Mouse (Mus musculus) midbrain, embryonic 15.5 days (tissue): ENCODE data around the gene Fmo2. TPM values are rescaled to one million over a fixed set of nuclear protein-coding genes. Genes with fewer than 3 reads are reported as not detected.
A peak's percentile ranks its signal among the peaks of the same experiment; 100 is the strongest.

Experiments
- ATAC-seq: fragments of 200-750 bp; cut with Nextera tagmentation; replicated peaks from 2 replicates; pipeline ENCODE4 v1.8.0; 2017; ENCODE audit warnings: moderate TSS enrichment
- H3K27ac ChIP-seq: fragments of 300-500 bp; sonication (generic); 2 replicates; pipeline ENCODE4 v1.5.1; 2015; ENCODE audit warnings: mild to moderate bottlenecking, inconsistent platforms
- H3K27me3 ChIP-seq: fragments of 300-500 bp; sonication (generic); replicated peaks from 2 replicates; pipeline ENCODE4 v1.6.1; 2015; ENCODE audit warnings: inconsistent platforms
- H3K36me3 ChIP-seq: fragments of 300-500 bp; sonication (generic); replicated peaks from 2 replicates; pipeline ENCODE4 v1.6.1; 2015; ENCODE audit warnings: inconsistent platforms
- H3K4me1 ChIP-seq: fragments of 300-500 bp; sonication (generic); 2 replicates; pipeline ENCODE4 v1.6.1; 2015; ENCODE audit warnings: inconsistent platforms
- H3K4me2 ChIP-seq: fragments of 300-500 bp; sonication (generic); 2 replicates; pipeline ENCODE4 v1.6.1; 2015; ENCODE audit warnings: inconsistent platforms, mild to moderate bottlenecking, moderate library complexity
- H3K4me3 ChIP-seq: fragments of 300-500 bp; sonication (generic); 2 replicates; pipeline ENCODE4 v1.5.1; 2015; ENCODE audit warnings: mild to moderate bottlenecking, inconsistent platforms
- H3K9ac ChIP-seq: fragments of 300-500 bp; sonication (generic); 2 replicates; pipeline ENCODE4 v1.6.1; 2015; ENCODE audit warnings: mild to moderate bottlenecking, inconsistent platforms
- H3K9me3 ChIP-seq: fragments of 300-500 bp; sonication (generic); 2 replicates; pipeline ENCODE4 v1.6.1; 2016; ENCODE audit warnings: inconsistent platforms
- WGBS: fragments of 180-500 bp; shearing (Covaris S2); methylation state at CpG from one replicate; pipeline ENCODE4 v1.1.7; 2015; ENCODE audit warnings: mixed read lengths; 5-methylcytosine and 5-hydroxymethylcytosine counted together
- polyA plus RNA-seq: library from polyadenylated mRNA; unstranded; fragments of >200 nt; fragmentation: Nextera tagmentation; extraction: Ambion mirVana; gene quantifications from 2 replicates; pipeline ENCODE4 v1.2.1, GENCODE M21; 2015

Gene Fmo2
- polyA plus RNA-seq, 1 experiment from 2014 or later, result not detected

- H3K4me1 ChIP-seq, result no peaks in the 10 kb centered on the region
- no peak overlapping the region for H3K9ac ChIP-seq
- no peak overlapping the region for H3K4me2 ChIP-seq
- ATAC-seq, result no peak
- H3K27me3 ChIP-seq, result no peaks in the 10 kb centered on the region
- no peaks in the 10 kb centered on the region for H3K36me3 ChIP-seq
- H3K4me3 ChIP-seq, result no peak overlapping the region
- 69% methylated on average over 2 of the region's 2 CpGs for WGBS
- no peaks in the 10 kb centered on the region for H3K9me3 ChIP-seq
- no peak overlapping the region for H3K27ac ChIP-seq
These were observed 32.1 kb upstream of the Fmo2 start for GRCm38 (mm10) chr1:162930631-162931030.

GRCm38 (mm10) chr1:162929146-162929545, 30.6 kb upstream of the Fmo2 start:
- Histone ChIP-seq H3K9me3 (no peaks in the 10 kb centered on the region), H3K36me3 (no peaks in the 10 kb centered on the region), H3K27ac (no peak overlapping the region), H3K27me3 (no peaks in the 10 kb centered on the region), H3K4me3 (no peak overlapping the region), H3K9ac (no peak overlapping the region), H3K4me2 (no peak overlapping the region), H3K4me1 (no peaks in the 10 kb centered on the region)
- WGBS, result 83% methylated on average over 3 of the region's 3 CpGs
- ATAC-seq, result no peak

- Histone ChIP-seq H3K9ac (no peak overlapping the region), H3K27ac (no peak overlapping the region), H3K4me2 (no peak overlapping the region), H3K4me3 (no peak overlapping the region), H3K4me1 (no peaks in the 10 kb centered on the region), H3K27me3 (no peaks in the 10 kb centered on the region), H3K36me3 (no peaks in the 10 kb centered on the region), H3K9me3 (no peaks in the 10 kb centered on the region)
- ATAC-seq, result no peak
- 71% methylated on average over 1 of the region's 1 CpGs for WGBS
These were observed 26.6 kb upstream of the Fmo2 start for GRCm38 (mm10) chr1:162925121-162925520.

- no peaks in the 10 kb centered on the region for H3K27me3 ChIP-seq
- H3K36me3 ChIP-seq, result no peaks in the 10 kb centered on the region
- no peak overlapping the region for H3K4me3 ChIP-seq
- H3K4me1 ChIP-seq, result no peaks in the 10 kb centered on the region
- H3K9ac ChIP-seq, result no peak overlapping the region
- no peaks in the 10 kb centered on the region for H3K9me3 ChIP-seq
- ATAC-seq, result no peak
- H3K27ac ChIP-seq, result no peak overlapping the region
- 74% methylated on average over 8 of the region's 8 CpGs for WGBS
- H3K4me2 ChIP-seq, result no peak overlapping the region
These were observed 18.1 kb upstream of the Fmo2 start for GRCm38 (mm10) chr1:162916661-162917060.

GRCm38 (mm10) chr1:162914932-162915556, 16.5 kb upstream of the Fmo2 start:
- Histone ChIP-seq H3K9ac (no peak overlapping the region), H3K9me3 (no peaks in the 10 kb centered on the region), H3K4me3 (no peak overlapping the region), H3K4me1 (no peaks in the 10 kb centered on the region), H3K36me3 (no peaks in the 10 kb centered on the region), H3K27ac (no peak overlapping the region), H3K4me2 (no peak overlapping the region), H3K27me3 (no peaks in the 10 kb centered on the region)
- no peak for ATAC-seq
- WGBS, result 91% methylated on average over 4 of the region's 4 CpGs

GRCm38 (mm10) chr1:162912085-162912484, 13.6 kb upstream of the Fmo2 start:
- no peak for ATAC-seq
- Histone ChIP-seq H3K36me3 (no peaks in the 10 kb centered on the region), H3K27ac (no peak overlapping the region), H3K4me2 (no peak overlapping the region), H3K4me1 (no peaks in the 10 kb centered on the region), H3K27me3 (no peaks in the 10 kb centered on the region), H3K9me3 (no peaks in the 10 kb centered on the region), H3K4me3 (no peak overlapping the region), H3K9ac (no peak overlapping the region)

- no peak overlapping the region for H3K4me3 ChIP-seq
- 0 out of 2 replicates have a peak, but pooled peaks have one; percentile 30 for ATAC-seq
- H3K4me2 ChIP-seq, result no peak overlapping the region
- no peak overlapping the region for H3K9ac ChIP-seq
- H3K9me3 ChIP-seq, result no peaks in the 10 kb centered on the region
- no peak overlapping the region for H3K27ac ChIP-seq
- H3K4me1 ChIP-seq, result no peaks in the 10 kb centered on the region
- H3K36me3 ChIP-seq, result no peaks in the 10 kb centered on the region
- no peaks in the 10 kb centered on the region for H3K27me3 ChIP-seq
- WGBS, result 65% methylated on average over 4 of the region's 4 CpGs
These were observed 3.4 kb upstream of the Fmo2 start for GRCm38 (mm10) chr1:162901879-162902278.

- H3K4me2 ChIP-seq, result no peak overlapping the region
These were observed 2.6 kb downstream of the Fmo2 start for GRCm38 (mm10) chr1:162895900-162896299.

GRCm38 (mm10) chr1:162893014-162893413, 5.5 kb downstream of the Fmo2 start:
- no peaks in the 10 kb centered on the region for H3K36me3 ChIP-seq

More at GRCm38 (mm10) chr1:162895900-162896299, 2.6 kb downstream of the Fmo2 start:
- Histone ChIP-seq H3K27ac (no peak overlapping the region), H3K4me3 (no peak overlapping the region), H3K27me3 (no peaks in the 10 kb centered on the region), H3K9me3 (no peaks in the 10 kb centered on the region), H3K36me3 (no peaks in the 10 kb centered on the region), H3K4me1 (no peaks in the 10 kb centered on the region), H3K9ac (no peak overlapping the region)
- 43% methylated on average over 6 of the region's 6 CpGs for WGBS
- peak; percentile 65; the same call in 1 of the 2 replicates for ATAC-seq

GRCm38 (mm10) chr1:162891980-162892451, 6.5 kb downstream of the Fmo2 start:
- ATAC-seq, result no peak
- no peaks in the 10 kb centered on the region for H3K9me3 ChIP-seq
- no peaks in the 10 kb centered on the region for H3K27me3 ChIP-seq
- H3K4me2 ChIP-seq, result no peak overlapping the region
- no peak overlapping the region for H3K4me3 ChIP-seq
- no peaks in the 10 kb centered on the region for H3K4me1 ChIP-seq
- H3K9ac ChIP-seq, result no peak overlapping the region
- WGBS, result 79% methylated on average over 6 of the region's 6 CpGs
- H3K36me3 ChIP-seq, result no peaks in the 10 kb centered on the region
- H3K27ac ChIP-seq, result no peak overlapping the region

More at GRCm38 (mm10) chr1:162893014-162893413, 5.5 kb downstream of the Fmo2 start:
- Histone ChIP-seq H3K9me3 (no peaks in the 10 kb centered on the region), H3K9ac (no peak overlapping the region), H3K27ac (no peak overlapping the region), H3K27me3 (no peaks in the 10 kb centered on the region), H3K4me3 (no peak overlapping the region), H3K4me2 (no peak overlapping the region), H3K4me1 (no peaks in the 10 kb centered on the region)
- 92% methylated on average over 6 of the region's 6 CpGs for WGBS
- ATAC-seq, result no peak

GRCm38 (mm10) chr1:162888646-162889045, 9.9 kb downstream of the Fmo2 start:
- no peak for ATAC-seq
- WGBS, result 92% methylated on average over 12 of the region's 12 CpGs
- H3K27ac ChIP-seq, result no peak overlapping the region

GRCm38 (mm10) chr1:162887644-162888043, 10.9 kb downstream of the Fmo2 start:
- 95% methylated on average over 7 of the region's 7 CpGs for WGBS
- H3K36me3 ChIP-seq, result no peaks in the 10 kb centered on the region
- H3K27me3 ChIP-seq, result no peaks in the 10 kb centered on the region
- no peaks in the 10 kb centered on the region for H3K4me1 ChIP-seq
- no peak overlapping the region for H3K9ac ChIP-seq
- ATAC-seq, result no peak
- H3K4me2 ChIP-seq, result no peak overlapping the region
- H3K9me3 ChIP-seq, result no peaks in the 10 kb centered on the region
- H3K27ac ChIP-seq, result no peak overlapping the region
- no peak overlapping the region for H3K4me3 ChIP-seq

More at GRCm38 (mm10) chr1:162888646-162889045, 9.9 kb downstream of the Fmo2 start:
- Histone ChIP-seq H3K9ac (no peak overlapping the region), H3K36me3 (no peaks in the 10 kb centered on the region), H3K4me2 (no peak overlapping the region), H3K9me3 (no peaks in the 10 kb centered on the region), H3K4me3 (no peak overlapping the region), H3K4me1 (no peaks in the 10 kb centered on the region), H3K27me3 (no peaks in the 10 kb centered on the region)

- no peak for ATAC-seq
- no peaks in the 10 kb centered on the region for H3K27me3 ChIP-seq
- WGBS, result 88% methylated on average over 11 of the region's 11 CpGs
- H3K9ac ChIP-seq, result no peak overlapping the region
- no peak overlapping the region for H3K4me3 ChIP-seq
- H3K9me3 ChIP-seq, result no peaks in the 10 kb centered on the region
- no peaks in the 10 kb centered on the region for H3K4me1 ChIP-seq
- no peak overlapping the region for H3K27ac ChIP-seq
- H3K4me2 ChIP-seq, result no peak overlapping the region
- no peaks in the 10 kb centered on the region for H3K36me3 ChIP-seq
These were observed 12.2 kb downstream of the Fmo2 start for GRCm38 (mm10) chr1:162886138-162886816.
